Mouse (Mus musculus): Measurements from ENCODE around the gene Slc23a4. TPM values are rescaled to one million over a fixed set of nuclear protein-coding genes. Genes with fewer than 3 reads are reported as not detected.

Gene Slc23a4
- total and polyA plus RNA-seq, 3 experiments: 6.2 to 10.2 TPM; not detected in 1

DNA sequence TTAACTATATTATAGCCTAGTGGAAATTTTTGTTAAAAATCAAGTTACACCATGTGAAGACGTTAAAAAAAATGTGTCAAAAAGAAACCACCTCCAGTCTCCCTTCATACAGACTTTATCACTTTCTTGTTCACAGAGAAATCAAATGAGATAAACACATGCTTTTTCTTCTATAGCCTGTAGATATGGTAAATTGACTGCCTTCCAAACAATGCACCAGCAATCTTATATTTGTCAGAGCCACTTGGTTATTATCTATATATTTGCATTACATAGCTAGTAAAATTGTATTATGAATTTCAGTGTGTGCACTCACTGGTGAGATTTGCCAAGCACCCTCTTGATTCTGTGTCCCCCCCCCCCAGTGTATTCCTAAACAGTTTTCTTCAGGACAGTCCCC is 55.6 kb downstream of the Slc23a4 start:
- Histone ChIP-seq H3K9me3 (replicated peaks; ENCODE audit: insufficient read depth, low read length) (no peaks in the 10 kb centered on the region), H3K36me3 (ENCODE audit: control insufficient read depth in 1 of 2, insufficient read depth in 2 of 2, low read length in 2 of 2) (no peaks in the 10 kb centered on the region), H3K4me1 (ENCODE audit: control insufficient read depth in 1 of 2, insufficient read depth in 2 of 2, low read length in 2 of 2) (no peaks in the 10 kb centered on the region), H3K4me3 (ENCODE audit: control insufficient read depth in 1 of 2, insufficient read depth in 1 of 2, low read depth in 2 of 2, low read length in 2 of 2) (no peak overlapping the region), H3K27me3 (ENCODE audit: control insufficient read depth in 1 of 2, insufficient read depth in 2 of 2, low read length in 2 of 2) (no peaks in the 10 kb centered on the region), H3K9ac (ENCODE audit: control insufficient read depth, low read depth, low read length, poor library complexity, severe bottlenecking) (no peak overlapping the region), H3K27ac (ENCODE audit: control insufficient read depth, low read depth, low read length) (no peak overlapping the region), H3K79me2 (ENCODE audit: control insufficient read depth, insufficient read depth, low read length, poor library complexity) (no peaks in the 10 kb centered on the region)
- TF ChIP-seq POLR2AphosphoS5 (IDR thresholded peaks at IDR 0.05; ENCODE audit: borderline replicate concordance, low read depth, low read length) (no peak), EP300 (IDR thresholded peaks at IDR 0.05; ENCODE audit: low read depth in 1 of 2, low read length in 2 of 2) (peak in 1 of 2 experiments; percentile 27; a peak in 1 of 4 replicates), HCFC1 (IDR thresholded peaks at IDR 0.05; ENCODE audit: low read depth, low read length) (no peak), ZKSCAN1 (IDR thresholded peaks at IDR 0.05; ENCODE audit: low read depth, low read length) (no peak), POLR2AphosphoS2 (IDR thresholded peaks at IDR 0.05; ENCODE audit: low read length) (no peak), GATA1 (IDR thresholded peaks at IDR 0.05; ENCODE audit: low read depth, low read length) (0 out of 2 replicates have a peak, but pooled peaks have one; percentile 21), NELFE (IDR thresholded peaks at IDR 0.05; ENCODE audit: low read depth, low read length) (no peak)
- DNase-seq (ENCODE audit: low read depth, low spot score): no peak

DNA sequence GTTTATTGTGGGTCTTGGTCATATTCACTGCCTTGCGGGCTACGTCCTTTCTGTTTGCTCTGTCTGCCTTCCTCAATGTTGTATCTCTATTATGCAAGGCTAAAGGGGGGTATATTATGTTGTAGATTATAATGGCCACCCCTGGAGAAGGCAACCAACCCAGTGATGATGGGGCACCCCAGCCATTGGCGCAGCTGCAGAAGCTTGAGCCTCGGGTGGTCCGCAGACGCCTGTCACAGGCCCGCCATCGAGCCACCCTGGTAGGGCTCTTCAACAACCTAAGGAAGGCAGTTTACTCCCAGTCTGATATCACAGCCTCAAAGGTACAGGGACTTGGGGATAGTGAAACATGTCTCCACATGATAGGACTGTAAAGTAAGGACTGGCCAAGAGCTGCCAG is 60.6 kb downstream of the Slc23a4 start:
- Histone ChIP-seq H3K36me3 (ENCODE audit: control insufficient read depth in 1 of 2, insufficient read depth in 2 of 2, low read length in 2 of 2) (no peaks in the 10 kb centered on the region), H3K27me3 (ENCODE audit: control insufficient read depth in 1 of 2, insufficient read depth in 2 of 2, low read length in 2 of 2) (no peaks in the 10 kb centered on the region), H3K9ac (ENCODE audit: control insufficient read depth, low read depth, low read length, poor library complexity, severe bottlenecking) (no peak overlapping the region), H3K4me3 (ENCODE audit: control insufficient read depth in 1 of 2, insufficient read depth in 1 of 2, low read depth in 2 of 2, low read length in 2 of 2) (no peak overlapping the region), H3K27ac (ENCODE audit: control insufficient read depth, low read depth, low read length) (no peak overlapping the region), H3K79me2 (ENCODE audit: control insufficient read depth, insufficient read depth, low read length, poor library complexity) (no peaks in the 10 kb centered on the region), H3K9me3 (replicated peaks; ENCODE audit: insufficient read depth, low read length) (no peaks in the 10 kb centered on the region), H3K4me1 (ENCODE audit: control insufficient read depth in 1 of 2, insufficient read depth in 2 of 2, low read length in 2 of 2) (no peaks in the 10 kb centered on the region)
- no peak for DNase-seq (ENCODE audit: low read depth, low spot score)
- no peak for TF ChIP-seq POLR2AphosphoS2 (IDR thresholded peaks at IDR 0.05; ENCODE audit: low read length)
- no peak for TF ChIP-seq MAZ (IDR thresholded peaks at IDR 0.05; ENCODE audit: low read depth, low read length)
- TF ChIP-seq E2F4 (IDR thresholded peaks at IDR 0.05; ENCODE audit: borderline replicate concordance, low read depth, low read length): no peak
- no peak for TF ChIP-seq ZC3H11A (IDR thresholded peaks at IDR 0.05; ENCODE audit: low read depth, low read length)

DNA sequence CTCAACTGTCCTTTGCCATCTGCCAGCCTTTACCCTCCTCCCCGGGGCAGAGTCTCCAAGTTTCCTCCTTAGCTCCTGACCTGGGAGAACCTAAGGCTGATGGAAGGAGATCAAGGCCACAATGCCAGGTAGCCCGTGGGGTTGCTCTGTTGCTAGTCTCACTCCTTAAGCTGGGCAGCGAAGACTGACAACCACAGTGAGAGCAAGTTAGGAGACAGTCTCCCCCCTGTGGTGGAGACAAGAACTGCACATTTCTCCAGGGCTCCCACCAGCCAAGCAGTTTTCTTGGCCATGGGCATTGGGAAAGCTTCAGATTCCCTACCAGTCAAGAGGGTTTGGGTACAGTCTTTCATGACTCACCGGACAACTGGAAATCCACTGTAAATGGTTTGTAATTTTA is 61.0 kb downstream of the Slc23a4 start:
- no peak overlapping the region for H3K4me3 ChIP-seq (ENCODE audit: control insufficient read depth in 1 of 2, insufficient read depth in 1 of 2, low read depth in 2 of 2, low read length in 2 of 2)
- no peaks in the 10 kb centered on the region for H3K9me3 ChIP-seq (replicated peaks; ENCODE audit: insufficient read depth, low read length)
- TF ChIP-seq ZC3H11A (IDR thresholded peaks at IDR 0.05; ENCODE audit: low read depth, low read length) (peak; percentile 79), MXI1 (IDR thresholded peaks at IDR 0.05; ENCODE audit: low read depth, low read length) (no peak), RAD21 (IDR thresholded peaks at IDR 0.05; ENCODE audit: low read depth, low read length) (peak; percentile 84), SMC3 (IDR thresholded peaks at IDR 0.05; ENCODE audit: low read depth, low read length) (peak; percentile 87), MYB (IDR thresholded peaks at IDR 0.05; ENCODE audit: low read depth, low read length) (no peak), CTCF (IDR thresholded peaks at IDR 0.05 in 2 of 3, conservative IDR thresholded peaks at IDR 0.05 in 1 of 3; ENCODE audit: control insufficient read depth in 1 of 3, insufficient read depth in 1 of 3, low read depth in 2 of 3, low read length in 3 of 3, poor library complexity in 1 of 3, severe bottlenecking in 1 of 3) (peak; percentile 79 to 92 (median 87))
- H3K79me2 ChIP-seq (ENCODE audit: control insufficient read depth, insufficient read depth, low read length, poor library complexity): no peaks in the 10 kb centered on the region
- H3K27ac ChIP-seq (ENCODE audit: control insufficient read depth, low read depth, low read length): no peak overlapping the region
- no peaks in the 10 kb centered on the region for H3K4me1 ChIP-seq (ENCODE audit: control insufficient read depth in 1 of 2, insufficient read depth in 2 of 2, low read length in 2 of 2)
- no peaks in the 10 kb centered on the region for H3K27me3 ChIP-seq (ENCODE audit: control insufficient read depth in 1 of 2, insufficient read depth in 2 of 2, low read length in 2 of 2)
- DNase-seq (ENCODE audit: low read depth, low spot score): peak; percentile 74
- H3K9ac ChIP-seq (ENCODE audit: control insufficient read depth, low read depth, low read length, poor library complexity, severe bottlenecking): no peak overlapping the region
- no peaks in the 10 kb centered on the region for H3K36me3 ChIP-seq (ENCODE audit: control insufficient read depth in 1 of 2, insufficient read depth in 2 of 2, low read length in 2 of 2)
